Mouse (Mus musculus): ENCODE measurements around the gene Acoxl.

Acoxl gene

DNA sequence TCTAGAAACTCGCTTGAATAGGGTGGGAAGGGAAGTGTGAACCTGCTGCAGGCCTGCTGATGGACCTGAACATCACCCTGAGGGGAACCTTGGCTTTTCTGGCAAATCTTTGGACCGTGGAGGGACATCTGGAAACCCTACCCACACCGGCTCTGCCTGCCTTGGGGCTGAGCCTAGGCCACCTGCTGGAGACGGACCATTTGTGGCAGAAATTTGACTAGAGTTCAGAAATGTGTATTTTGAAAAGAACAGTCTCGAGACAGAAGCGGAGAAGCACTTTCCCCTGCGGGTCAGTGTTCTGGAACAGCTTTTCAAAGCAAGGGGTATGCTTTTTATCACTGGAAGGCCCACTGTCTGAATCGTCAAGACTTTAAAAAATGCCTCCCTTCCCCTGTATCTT is 296.3 kb downstream of the Acoxl start:
- no peak for DNase-seq (ENCODE audit: extremely low read depth, insufficient read length, low spot score)

DNA sequence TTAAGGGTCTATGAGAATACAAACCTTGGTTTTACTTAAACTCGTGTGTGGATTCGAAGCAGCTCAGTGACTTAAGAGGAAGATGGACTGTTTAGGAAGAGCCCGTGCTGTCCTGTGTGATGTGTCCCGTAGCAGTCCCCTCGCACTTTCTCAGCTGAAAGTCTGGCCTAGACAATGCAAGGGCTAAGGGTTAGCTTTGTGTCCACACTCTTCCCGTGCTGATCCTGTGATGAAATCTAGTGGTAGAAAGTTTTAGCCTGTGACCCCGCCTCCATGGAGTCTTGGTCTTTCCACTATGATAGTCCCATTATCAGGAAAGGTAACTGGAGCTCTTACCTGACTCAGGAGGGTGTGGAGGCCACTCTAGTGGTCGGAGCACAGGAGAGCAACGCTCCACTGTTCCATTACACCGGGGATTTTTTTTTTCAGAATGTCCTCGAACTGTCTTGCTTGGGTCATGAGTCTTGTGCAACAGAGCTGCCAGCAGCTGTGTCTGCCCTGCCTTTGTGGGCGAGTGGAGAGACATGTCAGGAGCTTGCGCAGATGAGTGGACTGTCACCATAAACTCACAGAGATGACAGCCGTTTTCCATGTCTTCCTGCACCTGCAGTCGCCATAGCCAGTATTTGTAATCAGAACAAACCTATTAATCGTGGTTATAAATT is 298.2 kb downstream of the Acoxl start:
- no peak for DNase-seq (ENCODE audit: extremely low read depth, insufficient read length, low spot score)

DNA sequence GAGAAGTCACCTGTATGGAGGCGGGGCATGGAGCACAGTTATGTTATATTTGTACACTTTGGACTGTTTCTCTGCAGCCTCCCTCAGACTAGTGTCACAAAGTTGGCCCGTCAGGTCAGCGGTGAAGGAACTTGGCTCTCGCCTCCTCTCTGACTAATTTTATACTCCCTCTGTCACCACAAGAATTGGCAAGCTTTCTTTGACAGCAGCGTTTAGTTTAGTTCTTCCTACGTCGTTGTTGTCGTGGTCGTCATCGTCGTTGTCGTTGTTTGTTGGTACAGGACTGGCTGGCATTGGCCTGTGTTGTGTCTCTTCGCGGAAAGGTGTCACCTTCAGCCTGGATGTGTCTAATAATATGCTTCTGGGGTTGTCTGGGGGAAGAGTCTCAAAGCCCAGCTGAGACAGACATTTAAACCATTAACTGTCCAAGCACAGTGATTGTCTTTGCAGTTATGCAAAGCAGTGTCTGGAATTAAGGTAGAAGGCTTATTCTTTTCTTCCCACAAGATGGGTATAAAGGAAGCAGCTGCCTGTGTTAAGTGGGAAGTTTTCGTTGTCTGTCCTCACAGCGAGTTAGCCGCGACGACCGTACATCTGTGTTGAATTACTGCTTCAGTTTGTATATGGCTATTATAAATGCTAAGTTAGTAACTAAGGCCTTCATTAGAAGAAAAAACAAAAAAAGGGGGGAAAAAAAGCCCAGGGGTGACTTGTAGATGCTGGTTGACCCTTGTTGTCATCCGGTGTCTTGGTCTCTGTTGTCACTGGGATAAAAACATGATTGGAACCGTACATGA is 299.0 kb downstream of the Acoxl start:
- DNase-seq (ENCODE audit: extremely low read depth, insufficient read length, low spot score), result no peak

DNA sequence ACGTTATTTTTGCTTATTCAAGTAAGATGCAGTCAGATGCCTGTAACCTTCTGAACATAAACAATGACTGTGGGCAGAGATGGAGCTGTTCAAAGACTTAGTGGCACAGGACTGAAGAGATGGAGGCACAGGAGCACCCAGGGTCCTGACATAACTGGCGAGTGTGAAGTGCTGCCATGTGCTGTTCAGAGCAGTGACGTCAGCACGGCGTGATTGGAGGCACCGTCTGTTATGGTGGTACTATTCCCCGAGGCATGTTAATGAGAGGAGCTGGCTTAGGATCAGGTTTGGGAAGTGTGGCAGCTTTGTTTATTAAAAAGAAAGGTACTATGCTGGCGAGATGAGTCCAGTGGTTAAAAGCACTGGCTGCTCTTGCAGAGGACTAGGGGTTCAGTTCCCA is 300.2 kb downstream of the Acoxl start:
- DNase-seq (ENCODE audit: extremely low read depth, insufficient read length, low spot score), result no peak

DNA sequence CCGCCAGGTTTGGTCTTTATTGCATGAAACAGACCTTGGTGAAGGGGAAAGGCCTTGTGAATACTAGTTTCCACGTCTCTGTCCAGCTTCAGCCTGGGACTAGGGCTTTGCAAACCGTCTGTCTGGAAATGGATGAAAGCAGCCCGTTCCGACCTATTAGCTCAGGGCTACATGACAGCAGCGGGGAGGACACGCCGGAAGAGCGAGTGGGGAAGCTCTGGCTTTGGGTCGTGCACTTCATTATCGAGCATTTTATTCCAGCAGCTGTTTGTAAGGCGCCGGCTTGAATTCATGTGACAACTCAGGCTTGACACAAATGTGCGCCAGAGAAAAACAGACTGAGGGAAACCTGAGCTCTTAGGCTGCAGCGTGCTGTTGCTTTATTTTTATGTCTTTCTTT is 301.1 kb downstream of the Acoxl start:
- no peak for DNase-seq (ENCODE audit: extremely low read depth, insufficient read length, low spot score)

DNA sequence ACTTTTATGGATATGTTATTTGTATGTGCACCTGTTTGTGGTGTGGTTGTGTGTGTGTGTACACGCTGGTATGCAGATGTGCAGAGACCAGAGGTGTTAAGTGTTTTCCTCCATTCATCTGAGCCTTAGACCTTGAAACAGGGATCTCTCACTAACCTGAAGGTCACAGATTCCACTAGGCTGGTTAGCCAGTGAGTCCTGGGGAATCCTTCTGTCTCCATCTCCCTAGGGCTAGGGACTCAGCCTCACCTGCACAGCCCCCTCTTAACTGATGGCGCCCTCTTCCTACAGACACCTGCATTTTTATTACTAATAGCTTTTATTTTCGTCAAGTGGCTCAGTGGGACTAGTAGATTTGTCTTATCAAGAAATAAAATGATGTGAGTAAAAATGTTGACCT is 301.5 kb downstream of the Acoxl start:
- no peak for DNase-seq (ENCODE audit: extremely low read depth, insufficient read length, low spot score)

DNA sequence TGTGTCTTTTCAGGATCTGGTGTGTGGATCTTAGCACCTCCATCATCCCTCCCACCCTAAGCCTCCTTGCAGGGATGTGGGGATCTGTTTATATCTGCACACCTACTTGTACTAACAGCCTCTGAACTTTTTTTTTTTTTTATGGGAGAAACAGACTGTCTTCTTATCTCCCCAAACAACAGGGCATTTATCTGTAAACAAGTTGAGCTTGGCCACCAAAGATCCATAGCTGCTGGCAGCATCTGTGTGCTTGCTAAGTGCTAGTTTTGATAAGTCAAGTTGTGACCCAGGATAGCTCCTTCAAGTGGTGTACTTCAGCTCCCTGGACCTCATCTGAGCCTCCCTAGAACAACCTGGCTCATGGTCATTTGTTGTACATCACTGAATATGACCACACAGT is 305.3 kb downstream of the Acoxl start:
- no peak for DNase-seq (ENCODE audit: extremely low read depth, insufficient read length, low spot score)

DNA sequence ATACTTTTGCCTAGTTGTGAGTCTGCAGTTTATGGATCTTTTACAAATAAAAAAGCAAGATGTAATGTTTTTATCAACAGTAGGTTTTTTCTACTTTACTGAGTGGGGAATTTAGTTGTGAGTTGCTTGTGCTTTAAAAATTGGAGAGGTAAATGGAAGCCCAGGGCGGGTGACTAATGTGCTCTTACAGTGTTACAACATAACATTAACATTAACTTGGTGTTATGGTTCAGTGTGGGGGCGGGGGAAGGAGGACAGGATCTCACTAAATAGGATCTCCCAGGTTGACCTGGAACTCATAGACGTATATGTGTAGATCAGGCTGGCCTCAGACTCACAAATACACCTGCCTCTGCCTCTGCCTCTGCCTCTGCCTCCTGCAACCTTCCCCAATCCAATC is 306.8 kb downstream of the Acoxl start:
- DNase-seq (ENCODE audit: extremely low read depth, insufficient read length, low spot score), result no peak

DNA sequence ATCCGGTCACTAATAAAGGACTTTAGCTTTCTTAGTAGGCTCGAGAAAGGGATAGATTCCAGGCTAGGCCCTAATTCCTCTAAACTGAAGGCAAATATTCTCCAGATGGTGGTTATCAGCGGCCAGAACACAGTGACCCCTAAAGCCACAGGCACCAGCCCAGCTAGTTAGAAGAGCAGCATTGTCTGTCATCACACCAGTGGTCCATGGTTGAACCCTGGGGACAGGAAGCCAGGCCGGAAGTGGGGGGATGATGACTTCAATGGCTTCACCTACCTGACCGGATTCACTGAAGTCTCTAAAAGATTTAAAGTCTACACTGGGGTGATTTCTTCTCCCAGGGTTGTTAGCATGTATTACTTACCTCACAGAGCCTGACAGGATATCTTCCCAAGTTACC is 310.9 kb downstream of the Acoxl start:
- DNase-seq (ENCODE audit: extremely low read depth, insufficient read length, low spot score), result no peak

DNA sequence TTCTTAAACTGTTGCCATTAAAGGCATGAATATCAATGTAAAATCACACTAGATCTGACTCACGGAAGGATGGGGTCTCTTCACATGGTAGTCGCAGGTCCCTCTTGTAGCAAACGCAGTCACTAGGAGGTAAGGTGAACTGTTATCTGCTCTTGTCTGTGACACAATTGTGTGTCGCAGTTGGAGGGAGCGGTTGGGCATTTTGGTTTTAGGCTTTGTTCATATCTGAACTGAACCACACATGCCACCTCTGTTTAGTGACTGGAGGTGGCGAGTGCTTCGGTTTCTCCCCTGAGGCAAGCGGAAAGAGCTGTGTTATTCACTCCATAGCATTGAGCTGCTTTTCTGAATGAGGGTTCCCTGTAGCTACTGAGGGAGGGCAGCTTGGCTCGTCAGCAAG is 313.5 kb downstream of the Acoxl start:
- DNase-seq (ENCODE audit: extremely low read depth, insufficient read length, low spot score), result no peak

DNA sequence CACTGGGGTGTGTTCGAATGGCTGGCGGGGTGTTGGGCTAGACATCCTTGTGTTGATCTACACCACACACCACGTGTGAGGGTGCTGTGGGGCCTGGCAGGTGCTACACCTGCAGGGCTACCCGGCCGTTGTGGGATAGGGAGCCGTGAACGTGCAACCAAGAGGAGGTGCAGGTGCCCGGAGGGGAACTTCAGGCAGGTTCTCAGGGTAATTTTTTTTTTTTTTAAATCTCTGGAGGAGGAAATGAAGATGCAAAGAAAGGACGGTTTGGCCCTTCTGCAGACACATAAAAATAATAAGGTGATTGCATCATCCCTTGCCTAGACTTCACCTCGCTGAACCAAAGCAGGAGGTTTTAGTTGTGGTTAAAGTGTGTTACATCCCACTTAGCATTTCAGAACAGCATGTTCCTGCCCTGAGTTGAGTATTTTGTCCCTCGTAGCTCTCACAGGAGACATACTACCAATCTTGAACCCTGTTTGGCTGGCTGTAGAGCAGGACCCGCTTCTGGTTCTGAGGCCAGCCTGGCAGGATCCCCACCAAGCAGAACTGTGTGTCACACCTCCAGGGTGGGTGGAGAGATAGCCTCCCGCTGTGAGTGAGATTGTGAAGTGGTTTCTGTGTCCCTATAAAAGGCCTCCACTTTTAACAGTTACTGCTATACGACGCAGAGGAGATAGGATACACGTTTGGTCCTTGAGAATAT is 314.3 kb downstream of the Acoxl start:
- DNase-seq (ENCODE audit: extremely low read depth, insufficient read length, low spot score), result no peak

DNA sequence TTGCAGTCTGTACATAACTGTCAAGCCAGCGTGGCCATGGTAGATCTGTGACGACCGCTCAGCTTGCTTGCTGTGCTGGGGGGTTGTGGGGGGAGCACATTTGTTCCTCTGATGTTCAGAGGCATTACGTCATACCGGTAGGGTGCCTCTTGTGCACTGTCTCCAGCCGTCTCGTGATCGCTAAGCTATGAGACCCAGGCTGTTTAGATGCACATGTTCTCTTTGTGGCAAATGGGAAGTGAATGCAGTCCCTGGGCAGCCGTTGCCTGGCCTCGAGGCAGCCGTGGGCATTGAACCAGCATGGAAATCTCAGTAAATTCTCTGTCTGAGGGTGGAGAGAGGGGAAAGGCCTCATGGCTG is 314.9 kb downstream of the Acoxl start:
- no peak for DNase-seq (ENCODE audit: extremely low read depth, insufficient read length, low spot score)

DNA sequence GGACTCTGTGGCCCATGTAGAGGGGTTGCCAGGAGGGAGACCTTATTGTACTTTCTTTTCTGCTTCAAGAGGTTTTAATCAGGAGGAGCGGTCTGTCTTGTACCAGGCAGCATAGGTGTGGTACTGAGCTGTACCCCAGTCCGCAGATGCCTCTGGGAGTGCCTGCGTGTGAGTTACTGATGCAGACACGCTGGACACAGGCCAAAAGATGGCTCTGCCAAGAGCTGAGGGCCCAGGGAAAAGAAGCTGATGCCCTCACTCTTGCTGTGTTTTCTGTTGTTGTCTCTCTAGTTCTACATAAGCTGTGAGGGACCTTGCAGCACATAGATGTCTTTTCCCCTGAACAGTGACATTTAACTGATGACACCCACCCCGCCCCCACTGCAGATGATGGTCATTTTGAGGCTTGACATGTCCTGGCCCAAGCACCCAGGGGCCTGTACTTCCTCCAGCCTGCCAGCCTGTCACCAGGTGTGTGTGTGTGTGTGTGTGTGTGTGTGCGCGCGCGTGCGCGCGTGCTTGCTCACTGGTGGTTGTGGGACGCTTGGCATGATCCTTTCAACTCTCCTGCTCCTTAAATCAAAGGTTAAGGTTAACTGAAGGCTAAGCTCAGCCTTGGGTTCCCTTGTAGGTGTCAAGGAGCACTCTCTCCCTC is 316.9 kb downstream of the Acoxl start:
- no peak for DNase-seq (ENCODE audit: extremely low read depth, insufficient read length, low spot score)

DNA sequence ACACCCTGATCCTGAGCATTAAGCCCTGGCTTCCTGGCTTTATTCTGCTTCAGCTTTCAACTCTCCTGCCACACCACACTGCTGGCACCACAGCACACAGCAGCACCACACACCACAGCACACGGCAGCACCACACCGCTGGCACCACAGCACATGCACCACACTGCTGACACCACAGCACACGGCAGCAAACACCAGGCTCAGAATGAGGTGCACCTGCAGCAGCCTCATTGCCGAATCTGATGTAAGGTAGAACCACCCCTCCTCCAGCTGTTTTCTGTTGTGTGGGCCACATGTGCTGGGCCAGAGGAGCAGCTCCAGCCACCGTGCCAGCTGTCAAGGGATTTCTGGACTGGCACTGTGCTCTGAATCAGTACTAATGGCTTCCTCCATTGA is 317.4 kb downstream of the Acoxl start:
- no peak for DNase-seq (ENCODE audit: extremely low read depth, insufficient read length, low spot score)

DNA sequence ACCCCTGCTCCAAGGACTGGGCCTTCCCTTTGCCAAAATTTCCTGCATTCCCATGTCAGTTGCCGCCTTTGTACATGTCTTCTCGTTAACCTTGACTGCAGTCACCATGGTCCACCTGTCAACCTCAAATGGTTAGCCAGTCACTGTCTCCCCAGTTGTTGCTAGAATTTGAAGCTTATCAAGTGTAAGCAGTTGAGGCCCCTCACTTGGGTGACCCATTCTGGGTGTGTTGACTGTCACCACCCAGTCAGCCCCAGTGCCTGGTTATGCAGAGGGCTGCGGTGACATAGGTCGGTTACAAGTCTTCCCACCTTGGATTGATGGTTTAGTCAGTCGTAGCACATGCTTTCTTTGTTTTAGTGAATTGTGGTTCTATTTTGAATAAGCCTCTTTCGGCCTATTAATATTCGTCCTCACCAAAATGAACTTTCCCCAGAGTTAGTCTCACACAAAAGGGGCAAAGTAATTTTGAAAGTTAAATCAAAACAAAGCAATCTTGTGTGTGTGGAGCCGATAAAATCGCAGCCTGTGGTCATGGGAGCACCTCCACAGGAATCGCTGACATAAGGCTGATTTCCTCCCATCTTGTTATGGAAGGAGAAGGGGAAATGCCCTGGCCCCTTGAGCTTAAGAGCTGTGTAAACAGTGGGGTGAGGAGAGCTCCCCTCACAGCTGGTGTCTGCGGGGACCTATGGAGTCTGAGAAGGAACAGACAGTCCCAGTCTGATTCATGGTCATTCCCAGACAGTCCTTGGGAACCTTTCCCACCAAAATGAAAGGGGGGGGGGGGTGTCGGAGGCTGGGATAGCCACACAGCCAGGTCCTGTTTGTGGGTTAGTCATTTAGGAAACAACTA is 318.1 kb downstream of the Acoxl start:
- no peak for DNase-seq (ENCODE audit: extremely low read depth, insufficient read length, low spot score)

DNA sequence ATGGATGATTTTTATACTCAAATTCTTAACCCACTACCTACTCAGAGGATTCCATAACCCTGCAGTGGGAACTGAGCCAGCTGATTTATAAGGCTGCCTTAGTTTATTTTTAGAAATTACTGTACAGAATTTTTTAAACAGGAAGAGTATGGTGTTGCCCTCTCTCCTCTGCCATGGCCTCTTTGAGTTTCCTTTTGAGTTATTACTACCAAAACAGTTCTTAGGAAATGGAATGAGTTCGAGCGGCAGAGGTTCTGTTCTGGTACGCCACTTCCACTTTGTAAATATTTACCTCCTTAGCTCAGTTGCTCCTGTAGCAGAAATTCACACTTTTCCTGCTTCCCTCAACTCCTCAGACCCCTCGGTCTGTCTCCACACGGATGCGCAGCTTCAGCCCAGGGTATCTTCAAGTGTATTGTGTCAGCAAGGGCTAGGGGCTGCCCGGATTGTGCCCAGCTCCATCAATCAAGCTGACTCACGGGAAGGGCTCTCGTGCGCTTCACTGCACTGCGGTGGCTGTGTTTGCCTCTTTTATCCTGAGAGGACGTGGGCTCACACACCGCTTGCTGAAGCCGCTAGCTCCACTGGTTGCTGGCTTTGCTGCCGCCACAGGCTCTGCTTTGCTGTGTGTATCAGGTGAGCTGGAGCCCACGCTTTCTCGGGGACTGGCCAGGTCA is 320.2 kb downstream of the Acoxl start:
- DNase-seq (ENCODE audit: extremely low read depth, insufficient read length, low spot score), result no peak

DNA sequence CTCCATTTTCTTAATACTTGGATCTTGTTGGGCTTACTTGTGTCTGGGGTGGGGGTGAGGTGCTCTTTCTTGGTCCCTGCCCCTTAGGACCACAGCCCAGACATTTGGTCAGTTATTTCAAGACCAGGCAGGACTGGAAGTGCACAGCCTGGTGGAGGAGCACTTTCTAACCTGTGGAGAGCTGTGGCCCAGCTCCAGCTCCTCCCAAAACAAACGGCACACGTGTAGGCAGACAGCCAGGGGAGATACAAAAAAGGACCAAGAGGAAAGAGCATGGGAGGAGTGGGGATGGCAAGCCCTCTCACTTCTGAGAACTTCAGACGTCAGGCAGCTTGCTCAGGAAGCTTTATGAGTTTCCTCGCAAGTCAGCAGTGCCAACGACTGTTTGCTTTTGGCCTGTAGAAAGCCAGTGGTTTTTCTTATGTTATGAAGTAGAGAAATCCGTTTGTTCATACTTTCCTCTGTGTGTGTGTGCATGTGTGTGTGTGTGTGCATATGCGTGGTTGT is 321.0 kb downstream of the Acoxl start:
- no peak for DNase-seq (ENCODE audit: extremely low read depth, insufficient read length, low spot score)

DNA sequence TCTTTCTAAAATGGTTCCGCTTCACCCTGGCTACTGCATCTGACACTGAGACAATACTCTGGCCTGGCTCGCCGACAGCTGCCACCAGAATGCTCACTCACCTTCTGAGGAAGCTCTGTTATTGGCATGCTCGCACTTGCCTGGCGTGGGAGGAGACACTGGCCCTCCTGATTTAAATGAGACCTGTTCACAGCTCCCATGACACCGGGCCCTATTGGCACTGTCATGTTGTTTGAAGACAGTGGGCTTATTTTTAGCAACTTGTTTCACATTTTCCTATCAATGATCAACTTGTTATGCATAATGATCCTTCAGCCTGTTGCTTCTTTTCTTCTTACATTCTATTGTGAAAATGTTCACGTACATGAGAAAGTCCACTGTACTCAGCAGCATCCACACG is 324.5 kb downstream of the Acoxl start:
- DNase-seq (ENCODE audit: extremely low read depth, insufficient read length, low spot score), result no peak

DNA sequence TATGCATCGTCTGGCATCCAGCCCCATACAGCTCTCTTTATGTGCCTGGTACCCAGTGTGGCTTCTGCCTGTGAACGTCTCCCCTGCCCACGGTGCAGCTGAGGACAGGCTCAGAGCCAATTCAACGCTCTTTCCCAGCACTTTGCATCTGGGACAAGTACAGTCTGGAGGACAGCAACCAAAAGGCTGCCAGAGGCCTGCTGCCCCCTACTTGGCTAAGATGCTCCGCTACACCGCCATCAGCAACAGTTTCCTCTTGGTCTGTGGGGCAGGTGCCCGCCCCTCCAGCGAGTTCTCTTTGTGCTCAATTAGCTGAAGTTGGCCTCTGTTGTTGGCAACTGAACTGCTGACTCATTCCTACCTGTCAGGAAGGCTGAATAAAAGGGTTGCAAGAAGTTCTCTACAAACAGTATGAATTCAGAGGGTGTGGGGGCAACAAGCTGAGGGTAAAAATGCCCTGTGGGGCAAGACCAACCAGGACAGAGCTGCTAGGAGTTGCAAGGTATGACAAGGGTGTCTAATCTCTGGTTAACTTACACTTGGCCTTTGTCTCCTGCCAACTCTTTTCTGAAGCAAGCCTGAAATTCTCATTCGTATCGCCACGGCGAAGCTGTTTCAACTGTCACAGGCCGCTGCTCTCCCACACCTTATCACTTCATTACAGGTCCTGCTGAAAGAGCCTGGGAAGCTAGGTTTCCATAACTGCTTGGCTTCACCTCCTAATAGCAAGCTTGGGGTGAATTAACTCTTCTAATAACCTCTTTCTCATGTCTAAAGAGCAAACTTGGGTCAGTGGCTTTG is 328.1 kb downstream of the Acoxl start:
- DNase-seq (ENCODE audit: extremely low read depth, insufficient read length, low spot score), result no peak
